Mouse (Mus musculus) hindbrain, embryonic 15.5 days (tissue): Measurements from ENCODE around the gene Sbno2. TPM values are rescaled to one million over a fixed set of nuclear protein-coding genes. Genes with fewer than 3 reads are reported as not detected.
A peak's percentile ranks its signal among the peaks of the same experiment; 100 is the strongest.
"Not testable (repeated sequence)": the region's sequence is repeated elsewhere in the genome, so short reads cannot be mapped to it uniquely, and the experiment has no call there.

Experiments
- ATAC-seq: fragments of 200-750 bp; cut with Nextera tagmentation; 2 replicates; pipeline ENCODE4 v1.8.0; 2017; ENCODE audit warnings: low read depth, moderate number of reproducible peaks, moderate TSS enrichment; ENCODE audit not compliant: low FRiP score
- H3K27ac ChIP-seq: fragments of 300-500 bp; sonication (generic); replicated peaks from 2 replicates; pipeline ENCODE4 v1.5.1; 2015; ENCODE audit warnings: mild to moderate bottlenecking, inconsistent platforms
- H3K27me3 ChIP-seq: fragments of 300-500 bp; sonication (generic); 2 replicates; pipeline ENCODE4 v1.6.1; 2015; ENCODE audit warnings: control low read depth, inconsistent platforms
- H3K36me3 ChIP-seq: fragments of 300-500 bp; sonication (generic); 2 replicates; pipeline ENCODE4 v1.6.1; 2015; ENCODE audit warnings: control low read depth, inconsistent platforms
- H3K4me1 ChIP-seq: fragments of 300-500 bp; sonication (generic); replicated peaks from 2 replicates; pipeline ENCODE4 v1.6.1; 2015; ENCODE audit warnings: control low read depth, inconsistent platforms
- H3K4me2 ChIP-seq: fragments of 300-500 bp; sonication (generic); 2 replicates; pipeline ENCODE4 v1.6.1; 2015; ENCODE audit warnings: moderate library complexity, mild to moderate bottlenecking, inconsistent platforms
- H3K4me3 ChIP-seq: fragments of 300-500 bp; sonication (generic); 2 replicates; pipeline ENCODE4 v1.5.1; 2015; ENCODE audit warnings: mild to moderate bottlenecking, inconsistent platforms
- H3K9ac ChIP-seq: fragments of 300-500 bp; sonication (generic); 2 replicates; pipeline ENCODE4 v1.6.1; 2015; ENCODE audit warnings: inconsistent platforms
- H3K9me3 ChIP-seq: fragments of 300-500 bp; sonication (generic); 2 replicates; pipeline ENCODE4 v1.6.1; 2016; ENCODE audit warnings: control low read depth, inconsistent platforms
- WGBS: fragments of 180-500 bp; shearing (Covaris S2); methylation state at CpG from one replicate; pipeline ENCODE4 v1.1.7; 2015; 5-methylcytosine and 5-hydroxymethylcytosine counted together
- polyA plus RNA-seq: library from polyadenylated mRNA; unstranded; fragments of >200 nt; fragmentation: Nextera tagmentation; extraction: Ambion mirVana; gene quantifications from 2 replicates; pipeline ENCODE4 v1.2.1, GENCODE M21; 2015

Sbno2 gene
- polyA plus RNA-seq, 1 experiment from 2014 or later, result 12.6 TPM

DNA sequence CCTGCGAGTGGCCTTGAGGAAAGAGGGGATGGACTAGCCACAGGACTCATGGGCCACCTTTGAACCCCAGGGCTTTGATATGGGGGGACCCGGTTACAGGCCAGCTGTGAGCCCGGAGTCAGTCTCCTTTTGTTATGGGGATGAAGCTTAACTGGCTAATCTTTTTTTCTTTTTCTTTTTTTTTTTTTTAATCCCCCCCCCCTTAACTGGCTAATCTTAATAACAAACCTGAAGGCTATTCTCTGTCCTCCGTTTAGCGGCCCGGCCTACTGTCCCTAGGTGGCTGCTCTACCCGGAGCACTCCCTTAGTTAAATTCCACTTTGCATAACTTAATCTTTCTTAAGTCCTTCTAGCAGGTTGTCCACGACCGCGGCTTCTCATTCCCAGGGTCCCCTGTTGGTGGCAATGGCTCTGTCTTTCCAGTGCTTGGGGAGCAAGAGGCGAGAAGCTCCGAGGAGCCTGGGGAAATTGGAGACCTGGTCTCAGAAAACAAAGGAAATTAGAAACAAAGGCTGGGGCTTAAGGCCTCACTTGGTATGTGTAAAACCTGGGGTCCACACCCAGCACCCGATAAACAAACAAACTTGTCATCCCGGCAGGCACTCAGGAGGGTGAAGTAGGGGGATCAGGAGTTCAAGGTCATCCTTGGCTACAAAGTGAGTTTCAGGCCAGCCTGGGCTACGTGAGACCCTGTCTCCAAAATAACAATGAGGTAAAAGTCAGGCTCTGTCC, 54.3 kb downstream of the Sbno2 start:
- Histone ChIP-seq H3K4me1 (peaks cover 21% of the 10 kb centered on the region), H3K27me3 (no peaks in the 10 kb centered on the region), H3K9ac (no peak overlapping the region), H3K4me3 (no peak overlapping the region), H3K4me2 (no peak overlapping the region), H3K27ac (peak overlapping the region; percentile 35; the same call in 1 of the 2 replicates), H3K36me3 (no peaks in the 10 kb centered on the region; the same call in 1 of the 2 replicates), H3K9me3 (no peaks in the 10 kb centered on the region)
- WGBS, result 21% methylated on average over 15 of the region's 15 CpGs
- no peak for ATAC-seq

DNA sequence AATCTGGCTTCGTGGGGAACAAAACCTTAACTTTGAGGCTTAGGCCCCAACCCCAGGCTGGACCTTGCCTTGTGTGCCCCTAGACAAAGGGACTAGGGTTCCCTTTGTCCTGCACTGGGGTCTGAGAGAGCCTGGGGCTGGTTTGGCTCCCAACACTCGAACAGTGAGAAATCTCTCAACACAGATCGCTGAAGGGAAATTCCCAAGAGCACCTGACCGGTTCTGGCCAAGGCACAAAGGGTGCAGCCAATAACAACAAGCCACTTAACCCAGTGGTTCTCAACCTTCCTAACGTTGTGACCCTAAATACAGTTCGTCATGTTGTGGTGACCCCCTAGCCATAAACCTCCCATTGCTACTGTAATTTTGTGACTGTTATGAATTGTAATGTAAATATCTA, 55.1 kb downstream of the Sbno2 start:
- no peaks in the 10 kb centered on the region for H3K9me3 ChIP-seq
- no peak overlapping the region for H3K4me3 ChIP-seq
- no peaks in the 10 kb centered on the region for H3K27me3 ChIP-seq
- ATAC-seq, result no peak
- no peak overlapping the region for H3K9ac ChIP-seq
- H3K27ac ChIP-seq, result no peak overlapping the region
- H3K36me3 ChIP-seq, result no peaks in the 10 kb centered on the region
- peaks cover 14% of the 10 kb centered on the region for H3K4me1 ChIP-seq
- 22% methylated on average over 6 of the region's 6 CpGs for WGBS
- H3K4me2 ChIP-seq, result no peak overlapping the region

DNA sequence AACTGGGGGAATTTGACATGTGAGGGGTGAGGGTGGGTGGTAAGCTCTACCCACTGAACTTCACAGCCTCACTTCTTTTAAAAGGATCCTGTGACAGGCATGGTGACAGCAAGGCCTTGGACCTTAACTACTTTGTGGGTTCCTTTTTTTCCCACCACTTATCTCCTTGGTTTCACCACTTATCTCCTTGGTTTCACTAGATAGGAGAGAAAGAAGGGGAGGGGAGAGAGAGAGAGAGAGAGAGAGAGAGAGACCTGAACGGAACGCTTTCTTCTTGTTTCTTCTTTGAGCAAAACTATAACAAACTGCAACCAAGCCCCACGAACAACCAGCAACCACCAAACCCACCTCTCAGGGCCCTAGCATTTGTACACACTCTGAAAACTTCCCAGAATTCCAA, 56.5 kb downstream of the Sbno2 start:
- H3K27ac ChIP-seq, result no peak overlapping the region
- ATAC-seq, result no peak
- no peak overlapping the region for H3K4me3 ChIP-seq
- no peak overlapping the region for H3K4me2 ChIP-seq
- 60% methylated on average over 3 of the region's 3 CpGs for WGBS
- H3K9ac ChIP-seq, result no peak overlapping the region
- H3K27me3 ChIP-seq, result no peaks in the 10 kb centered on the region
- peaks cover 4% of the 10 kb centered on the region for H3K4me1 ChIP-seq
- no peaks in the 10 kb centered on the region for H3K36me3 ChIP-seq
- no peaks in the 10 kb centered on the region for H3K9me3 ChIP-seq

DNA sequence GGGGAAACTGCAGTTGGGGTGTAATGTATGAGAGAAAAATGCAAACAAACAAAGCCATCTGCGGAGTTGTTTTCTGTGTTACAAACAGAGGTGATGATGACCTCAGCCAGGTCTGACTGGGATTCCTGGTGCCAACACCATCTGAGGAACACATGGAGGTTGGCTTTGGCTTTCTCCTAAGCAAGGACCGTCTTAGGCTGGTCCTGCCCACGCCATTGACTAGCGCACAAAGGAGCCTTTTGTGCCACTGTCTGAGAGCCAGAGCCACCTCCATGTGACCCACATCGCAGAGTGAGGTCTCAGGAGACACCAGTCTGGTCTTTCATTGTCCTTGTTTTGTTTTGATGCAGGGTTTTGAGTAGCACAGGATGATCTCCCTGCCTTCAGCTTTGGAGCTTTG, 57.0 kb downstream of the Sbno2 start:
- H3K9me3 ChIP-seq, result no peaks in the 10 kb centered on the region
- H3K27ac ChIP-seq, result no peak overlapping the region
- H3K36me3 ChIP-seq, result no peaks in the 10 kb centered on the region
- peaks cover 4% of the 10 kb centered on the region for H3K4me1 ChIP-seq
- no peak overlapping the region for H3K4me3 ChIP-seq
- H3K27me3 ChIP-seq, result no peaks in the 10 kb centered on the region
- H3K9ac ChIP-seq, result no peak overlapping the region
- ATAC-seq, result no peak
- no peak overlapping the region for H3K4me2 ChIP-seq
- WGBS, result 6% methylated on average over 5 of the region's 5 CpGs

DNA sequence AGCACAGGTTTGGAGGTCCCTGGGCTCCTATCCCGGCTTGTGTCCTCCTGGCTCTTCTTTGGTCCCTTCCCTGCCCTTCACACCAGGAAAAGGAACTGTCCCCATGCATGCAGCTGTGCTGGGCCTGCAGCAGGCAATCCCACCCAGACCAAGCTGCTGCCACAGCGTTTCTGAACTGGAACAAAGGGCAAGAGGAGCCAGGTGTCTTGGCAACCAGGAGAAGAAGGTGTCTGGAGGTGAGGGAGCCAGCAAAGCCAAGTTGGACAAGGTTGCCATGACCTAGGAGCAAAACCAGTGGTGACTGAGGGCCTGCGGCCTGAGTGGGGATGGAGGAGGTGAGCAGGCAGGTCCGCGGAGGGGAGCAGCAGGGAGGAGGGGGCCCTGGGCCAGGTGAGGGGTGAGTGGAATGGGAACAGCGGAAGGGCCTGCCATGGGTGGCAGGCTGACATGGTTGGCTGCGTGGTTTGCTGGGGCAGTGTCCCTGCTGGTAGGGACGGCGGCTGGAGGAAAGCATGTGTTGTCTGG, 58.3 kb downstream of the Sbno2 start, which contains the start of gene Gpx4:
TSS of gene Gpx4 (plus strand) at position 126 of the 525 bp plus-strand sequence.
- Histone ChIP-seq H3K4me3 (no peak within 1 kb of the TSS), H3K27me3 (no peaks in the 10 kb centered on the region), H3K36me3 (no peaks in the 10 kb centered on the region), H3K4me1 (no peaks in the 10 kb centered on the region), H3K9ac (no peak within 1 kb of the TSS), H3K4me2 (no peak within 1 kb of the TSS), H3K27ac (no peak within 1 kb of the TSS), H3K9me3 (no peaks in the 10 kb centered on the region)
- WGBS, result 44% methylated on average over 9 of the region's 9 CpGs
- no peak for ATAC-seq

DNA sequence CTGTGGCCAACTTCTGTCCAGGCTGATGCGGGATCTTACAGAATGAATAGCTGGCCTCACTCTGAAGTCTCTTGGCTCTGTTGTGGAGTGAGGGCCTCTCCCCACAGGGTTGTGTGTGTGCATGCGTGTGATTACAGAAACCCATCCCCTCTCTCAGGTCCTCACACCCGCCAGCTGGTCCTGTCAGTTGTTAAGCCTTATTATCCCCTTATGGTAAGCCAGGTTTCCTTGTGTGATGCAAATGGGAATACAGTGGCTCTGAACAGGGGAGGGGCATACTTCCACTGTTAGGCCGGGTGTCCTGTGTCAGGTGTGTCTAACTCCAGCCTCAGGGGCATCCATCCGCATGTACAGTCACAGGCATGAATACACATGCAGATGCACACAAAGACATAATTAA, 59.6 kb downstream of the Sbno2 start:
- no peaks in the 10 kb centered on the region for H3K4me1 ChIP-seq
- 70% methylated on average over 5 of the region's 5 CpGs for WGBS
- H3K27me3 ChIP-seq, result no peaks in the 10 kb centered on the region

DNA sequence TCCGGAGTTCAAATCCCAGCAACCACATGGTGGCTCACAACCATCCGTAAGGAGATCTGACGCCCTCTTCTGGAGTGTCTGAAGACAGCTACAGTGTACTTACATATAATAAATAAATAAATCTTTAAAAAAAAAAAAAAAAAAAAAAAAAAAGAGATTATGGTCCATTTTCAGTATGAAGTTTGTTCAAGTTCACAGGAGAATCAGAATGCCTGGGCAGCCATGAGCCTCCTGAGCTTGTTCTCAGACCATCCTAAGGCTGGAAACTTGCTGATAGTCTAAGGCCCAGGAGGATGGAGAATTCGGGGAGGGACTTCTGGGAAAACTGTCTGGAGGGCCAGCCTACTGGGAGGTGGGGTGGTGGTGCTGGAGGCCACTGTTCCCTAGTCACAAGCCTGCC, 60.0 kb downstream of the Sbno2 start:
- H3K27ac ChIP-seq, H3K4me2 ChIP-seq, H3K27me3 ChIP-seq, H3K36me3 ChIP-seq, H3K4me1 ChIP-seq, H3K4me3 ChIP-seq, H3K9me3 ChIP-seq, H3K9ac ChIP-seq, ATAC-seq: not testable (repeated sequence)
- WGBS, result 82% methylated on average over 4 of the region's 4 CpGs

More for the DNA sequence above, 59.6 kb downstream of the Sbno2 start:
- no peak for ATAC-seq
- no peak overlapping the region for H3K4me2 ChIP-seq
- H3K9ac ChIP-seq, result no peak overlapping the region
- H3K36me3 ChIP-seq, result no peaks in the 10 kb centered on the region
- H3K4me3 ChIP-seq, result no peak overlapping the region
- H3K9me3 ChIP-seq, result no peaks in the 10 kb centered on the region
- no peak overlapping the region for H3K27ac ChIP-seq

DNA sequence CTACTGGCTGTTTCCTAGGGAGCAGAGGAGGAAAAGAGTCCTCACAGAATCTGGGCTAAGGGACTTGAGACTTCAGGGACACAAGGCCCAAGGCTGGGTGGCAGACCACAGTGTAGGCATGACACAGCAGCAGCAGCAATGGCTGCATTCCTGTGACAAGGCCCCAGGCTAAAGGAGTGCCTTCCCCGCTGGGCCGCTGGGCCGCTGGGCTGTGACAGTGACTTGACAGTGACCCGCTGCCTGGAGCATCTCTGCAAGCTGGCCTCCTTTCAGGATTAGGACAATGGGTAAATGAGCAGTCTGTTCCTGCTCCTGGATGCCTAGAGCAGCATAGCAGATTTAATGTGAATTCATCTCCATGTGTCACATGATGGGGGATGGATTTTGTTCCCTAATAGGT, 61.3 kb downstream of the Sbno2 start:
- Histone ChIP-seq H3K9ac (no peak overlapping the region), H3K9me3 (no peaks in the 10 kb centered on the region), H3K36me3 (no peaks in the 10 kb centered on the region), H3K27me3 (no peaks in the 10 kb centered on the region), H3K4me3 (no peak overlapping the region), H3K27ac (no peak overlapping the region), H3K4me2 (no peak overlapping the region), H3K4me1 (peaks cover 3% of the 10 kb centered on the region; the same call in 1 of the 2 replicates)
- WGBS, result 14% methylated on average over 4 of the region's 4 CpGs
- no peak for ATAC-seq

DNA sequence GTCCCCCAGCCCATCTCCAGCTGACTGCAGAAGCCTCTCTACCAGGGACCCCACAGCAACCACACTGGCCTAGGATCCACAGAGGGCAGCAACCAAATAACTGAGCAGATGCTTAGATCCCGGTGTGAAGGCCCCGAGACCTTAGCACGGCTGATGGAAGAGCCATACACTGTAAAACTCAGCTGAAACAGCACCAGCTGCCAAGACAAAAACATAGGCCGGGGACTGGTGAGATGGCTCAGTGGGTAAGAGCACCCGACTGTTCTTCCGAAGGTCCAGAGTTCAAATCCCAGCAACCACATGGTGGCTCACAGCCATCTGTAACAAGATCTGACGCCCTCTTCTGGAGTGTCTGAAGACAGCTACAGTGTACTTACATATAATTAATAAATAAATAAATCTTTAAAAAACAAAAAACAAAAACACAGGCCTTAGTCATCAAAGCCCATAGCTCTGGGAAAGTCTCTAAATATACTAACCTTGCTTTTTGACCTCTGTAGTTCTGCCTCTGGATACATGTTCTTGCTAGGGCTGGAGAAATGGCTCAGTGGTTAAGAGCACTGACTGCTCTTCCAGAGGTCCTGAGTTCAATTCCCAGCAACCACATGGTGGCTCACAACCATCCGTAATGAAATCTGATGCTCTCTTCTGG, 63.8 kb downstream of the Sbno2 start:
- H3K9me3 ChIP-seq, H3K4me2 ChIP-seq: not testable (repeated sequence)
- WGBS, result 85% methylated on average over 8 of the region's 8 CpGs

DNA sequence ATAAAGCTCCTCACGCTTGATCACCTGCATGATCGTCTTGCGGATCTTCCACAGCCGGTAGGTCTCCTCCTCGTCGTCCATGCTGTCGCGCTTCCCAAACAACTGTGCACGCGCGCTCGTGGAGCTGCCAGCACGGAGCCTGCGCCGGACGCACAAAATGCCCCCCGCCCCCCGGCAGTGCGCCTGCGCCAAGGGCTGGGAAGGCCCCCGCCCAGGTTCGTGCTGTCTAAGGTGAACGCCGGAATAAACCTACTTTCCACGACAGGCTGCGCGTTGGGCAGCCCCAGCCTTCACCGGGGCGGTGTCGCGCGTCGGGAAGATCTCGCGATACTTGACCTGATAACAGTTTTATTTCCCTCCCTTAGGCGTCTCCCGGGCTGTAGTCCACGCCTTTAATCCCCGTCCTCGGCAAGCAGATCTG, 65.8 kb downstream of the Sbno2 start, which contains the start of gene Polr2e:
TSS of gene Polr2e (minus strand) at position 237 of the 421 bp plus-strand sequence.
- Histone ChIP-seq H3K9me3 (no peaks in the 10 kb centered on the region), H3K4me2 (peak within 1 kb of the TSS; percentile 87), H3K4me1 (peaks cover 19% of the 10 kb centered on the region), H3K27ac (peak within 1 kb of the TSS; percentile 59), H3K9ac (peak within 1 kb of the TSS; percentile 52), H3K4me3 (peak within 1 kb of the TSS; percentile 52), H3K27me3 (no peaks in the 10 kb centered on the region), H3K36me3 (peaks cover 27% of the 10 kb centered on the region)
- peak; percentile 97 for ATAC-seq
- WGBS, result under 1% methylated on average over 40 of the region's 40 CpGs

More for the DNA sequence above, 63.8 kb downstream of the Sbno2 start:
- not testable (repeated sequence) for ATAC-seq, H3K9ac ChIP-seq, H3K4me3 ChIP-seq, H3K27me3 ChIP-seq, H3K36me3 ChIP-seq, H3K27ac ChIP-seq
- H3K4me1 ChIP-seq, result peaks cover 19% of the 10 kb centered on the region

DNA sequence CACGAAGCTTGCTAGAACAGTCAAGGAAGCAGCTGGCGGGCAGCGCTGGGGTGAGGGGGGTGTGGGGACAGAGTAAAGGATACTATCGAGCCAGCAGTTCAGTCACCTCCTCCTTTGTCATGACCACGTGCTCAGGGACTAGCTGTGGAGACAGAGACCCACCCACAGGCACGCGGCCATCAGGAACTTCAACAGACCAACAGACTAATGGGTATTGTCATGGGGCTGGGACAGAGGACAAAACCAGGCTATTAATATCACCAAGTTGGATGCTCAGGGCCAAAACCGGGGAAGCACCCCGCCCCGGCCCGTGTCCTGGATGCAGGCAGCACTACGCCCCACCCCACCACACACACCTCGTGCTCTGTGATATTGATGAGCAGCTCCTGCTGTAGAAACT, 68.5 kb downstream of the Sbno2 start:
- 93% methylated on average over 13 of the region's 13 CpGs for WGBS

DNA sequence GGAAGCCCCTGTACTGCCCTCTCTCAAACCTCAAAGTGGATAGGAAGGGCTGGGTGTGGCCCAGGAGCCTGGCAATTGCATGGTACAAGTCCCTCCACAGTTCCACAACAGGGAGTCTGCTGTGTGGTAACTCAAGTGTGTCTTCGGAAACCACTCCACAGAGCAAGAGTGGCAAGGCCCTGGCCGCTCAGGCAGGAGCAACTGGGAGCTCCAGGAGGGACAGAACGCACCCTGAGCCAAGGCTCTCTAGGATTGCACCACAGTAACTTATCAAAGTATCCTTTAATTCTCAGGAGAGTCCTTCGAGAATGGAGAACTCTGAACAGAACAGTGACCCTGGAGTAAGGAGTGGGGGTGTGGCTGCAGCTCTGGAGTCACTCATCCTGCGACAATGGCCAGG, 69.7 kb downstream of the Sbno2 start:
- H3K27ac ChIP-seq, result no peak overlapping the region
- no peak for ATAC-seq
- H3K4me3 ChIP-seq, result no peak overlapping the region
- H3K9me3 ChIP-seq, result no peaks in the 10 kb centered on the region
- 92% methylated on average over 5 of the region's 5 CpGs for WGBS
- H3K9ac ChIP-seq, result no peak overlapping the region
- no peaks in the 10 kb centered on the region for H3K27me3 ChIP-seq
- H3K4me1 ChIP-seq, result peaks cover 19% of the 10 kb centered on the region
- H3K36me3 ChIP-seq, result peaks cover 27% of the 10 kb centered on the region
- no peak overlapping the region for H3K4me2 ChIP-seq

More for the DNA sequence above, 68.5 kb downstream of the Sbno2 start:
- Histone ChIP-seq H3K27ac (no peak overlapping the region), H3K4me2 (no peak overlapping the region), H3K4me3 (no peak overlapping the region), H3K9me3 (no peaks in the 10 kb centered on the region), H3K27me3 (no peaks in the 10 kb centered on the region), H3K4me1 (peaks cover 19% of the 10 kb centered on the region), H3K36me3 (peaks cover 27% of the 10 kb centered on the region), H3K9ac (no peak overlapping the region)
- no peak for ATAC-seq
